Mouse (Mus musculus) heart, adult 2 months (tissue): ENCODE measurements around the gene Erv3. TPM values are rescaled to one million over a fixed set of nuclear protein-coding genes. Genes with fewer than 3 reads are reported as not detected.

Experiments used
- DNase-seq, 2 experiments: peaks; one replicate each; pipeline ENCODE4 v3.0.0; 2021
- H3K27ac ChIP-seq: fragments of 200-600 bp; 2 replicates; pipeline ENCODE4 v1.8.1; 2022
- H3K27me3 ChIP-seq: fragments of 200-500 bp; 2 replicates; pipeline ENCODE4 v1.6.1; 2012; ENCODE audit warnings: mild to moderate bottlenecking, low read length, inconsistent platforms, mixed read lengths; ENCODE audit not compliant: control insufficient read depth, insufficient read depth
- H3K36me3 ChIP-seq: fragments of 200-500 bp; 2 replicates; pipeline ENCODE4 v1.6.1; 2012; ENCODE audit warnings: low read length, inconsistent platforms; ENCODE audit not compliant: control insufficient read depth, insufficient read depth
- H3K4me1 ChIP-seq: fragments of 200-500 bp; 2 replicates; pipeline ENCODE4 v1.6.1; 2011; ENCODE audit warnings: low read length; ENCODE audit not compliant: control insufficient read depth, insufficient read depth
- H3K4me3 ChIP-seq: fragments of 200-600 bp; 2 replicates; pipeline ENCODE4 v1.8.1; 2022
- H3K79me2 ChIP-seq: fragments of 200-500 bp; replicated peaks from 2 replicates; pipeline ENCODE4 v1.6.1; 2012; ENCODE audit warnings: mild to moderate bottlenecking, inconsistent platforms, low read length, moderate library complexity, mixed read lengths; ENCODE audit not compliant: control insufficient read depth, insufficient read depth
- H3K9ac ChIP-seq: fragments of 200-500 bp; 2 replicates; pipeline ENCODE4 v1.6.1; 2012; ENCODE audit warnings: low read depth, mild to moderate bottlenecking, control low read depth, inconsistent platforms, low read length, mixed read lengths
- CTCF ChIP-seq: fragments of 200-600 bp; IDR thresholded peaks from 2 replicates; pipeline ENCODE4 v1.8.1; 2022; ENCODE audit warnings: antibody characterized with exemption, mild to moderate bottlenecking, moderate library complexity
- EP300 ChIP-seq: fragments of 200-500 bp; IDR thresholded peaks from 2 replicates; pipeline ENCODE4 v1.6.1; 2011; ENCODE audit warnings: low read depth, low read length, control low read depth; ENCODE audit not compliant: insufficient read depth
- POLR2A ChIP-seq: fragments of 200-500 bp; IDR thresholded peaks from 2 replicates; pipeline ENCODE4 v1.6.1; 2011; ENCODE audit warnings: mild to moderate bottlenecking, low read depth, low read length, control low read depth; ENCODE audit not compliant: insufficient read depth
- WGBS: fragments of 180-500 bp; shearing (Covaris S2); methylation state at CpG from one replicate; pipeline ENCODE4 v1.1.7; 2018; 5-methylcytosine and 5-hydroxymethylcytosine counted together
- intact Hi-C: fragments of 180-260 bp; cut with DNase I; formaldehyde crosslinking; loops from one replicate; pipeline ENCODE4 v1.15.1; 2025
- polyA plus RNA-seq: library from polyadenylated mRNA; depleted of rRNA; stranded (reverse); fragments of >200 nt; gene quantifications from 2 replicates; pipeline ENCODE4 v1.2.3, GENCODE M21; 2012
- total RNA-seq, 2 experiments: library from RNA; stranded (reverse); gene quantifications; 2 replicates each; pipeline ENCODE4 v1.2.3; 2021

Erv3 gene
- total and polyA plus RNA-seq, 3 experiments = not detected

DNA sequence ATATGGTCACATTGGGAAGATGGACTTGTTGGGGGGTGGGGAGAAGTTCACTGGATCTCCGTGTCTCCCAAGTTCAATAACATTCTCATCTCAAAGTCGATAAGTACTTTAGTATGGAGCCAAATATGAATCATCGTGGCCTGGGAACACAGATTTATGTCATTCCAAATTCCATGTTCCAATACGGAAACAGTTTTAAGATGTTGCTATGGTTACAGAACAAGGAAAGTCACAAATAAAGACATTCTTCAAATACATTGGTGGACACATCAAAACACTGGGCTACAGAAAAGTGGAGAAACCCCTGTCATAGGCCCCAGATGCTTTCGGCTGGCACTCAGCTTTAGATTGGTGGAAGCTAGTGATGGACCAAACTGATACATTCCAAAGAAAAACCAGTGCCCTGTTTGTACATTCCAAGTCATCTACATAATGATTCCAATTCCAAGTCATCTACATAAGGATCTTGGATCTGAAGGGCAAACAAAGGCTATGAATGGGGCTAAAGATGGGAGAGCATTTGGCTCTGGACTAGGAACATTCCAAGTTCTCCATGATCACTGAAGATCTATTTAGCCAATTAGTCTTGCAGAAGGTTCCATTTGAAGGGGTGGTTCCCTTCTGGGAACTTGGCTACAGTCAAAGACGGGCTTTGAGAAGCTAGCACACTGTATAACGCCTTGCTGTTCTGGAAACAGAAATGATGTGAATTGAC lies 17.2 kb upstream of the Erv3 start:
- Histone ChIP-seq H3K4me3 (no peak overlapping the region), H3K27ac (no peak overlapping the region), H3K27me3 (no peaks in the 10 kb centered on the region), H3K9ac (no peak overlapping the region), H3K4me1 (no peaks in the 10 kb centered on the region; the same call in 1 of the 2 replicates), H3K36me3 (no peaks in the 10 kb centered on the region), H3K79me2 (no peaks in the 10 kb centered on the region)
- 77% methylated on average over 7 of the region's 7 CpGs for WGBS
- intact Hi-C loops = no loop called here
- TF ChIP-seq EP300 (no peak), POLR2A (no peak)
- DNase-seq = no peak

GRCm38 (mm10) chr2:131873376-131873775 lies 13.8 kb upstream of the Erv3 start:
- TF ChIP-seq POLR2A = no peak
- Histone ChIP-seq H3K79me2 (no peaks in the 10 kb centered on the region), H3K9ac (no peak overlapping the region), H3K27ac (no peak overlapping the region), H3K36me3 (no peaks in the 10 kb centered on the region), H3K4me1 (no peaks in the 10 kb centered on the region; the same call in 1 of the 2 replicates), H3K4me3 (no peak overlapping the region), H3K27me3 (no peaks in the 10 kb centered on the region)
- intact Hi-C loops = no loop called here
- no peak for DNase-seq
- 75% methylated on average over 1 of the region's 1 CpGs for WGBS

DNA sequence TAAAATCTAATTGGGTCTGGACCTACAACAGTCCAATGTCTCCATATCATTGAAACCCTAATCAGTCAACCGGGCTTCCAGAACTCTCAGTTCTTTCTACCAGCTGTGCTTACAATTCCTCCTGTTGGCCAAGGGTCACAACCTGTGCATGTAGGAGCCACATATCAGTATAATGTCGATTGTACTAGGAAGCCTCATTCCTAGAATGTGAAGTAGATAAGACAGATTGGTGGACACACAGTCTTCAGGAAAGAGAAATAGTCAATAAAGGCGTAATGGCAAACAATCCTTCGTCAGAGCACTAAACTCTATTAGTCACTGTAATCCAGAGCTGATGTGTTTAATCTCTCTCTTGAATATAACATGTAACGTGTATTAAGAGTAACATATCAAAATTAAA lies 9.4 kb upstream of the Erv3 start:
- no peak for DNase-seq
- intact Hi-C loops = no loop called here
- Histone ChIP-seq H3K79me2 (no peaks in the 10 kb centered on the region), H3K36me3 (no peaks in the 10 kb centered on the region), H3K27ac (no peak overlapping the region), H3K4me1 (no peaks in the 10 kb centered on the region), H3K27me3 (no peaks in the 10 kb centered on the region), H3K9ac (no peak overlapping the region), H3K4me3 (no peak overlapping the region)
- 74% methylated on average over 5 of the region's 5 CpGs for WGBS
- TF ChIP-seq CTCF (no peak), EP300 (no peak), POLR2A (no peak)

- intact Hi-C loops = no loop called here
- Histone ChIP-seq H3K27me3 (no peaks in the 10 kb centered on the region), H3K79me2 (no peaks in the 10 kb centered on the region), H3K4me3 (no peak overlapping the region), H3K9ac (no peak overlapping the region), H3K36me3 (no peaks in the 10 kb centered on the region), H3K27ac (no peak overlapping the region), H3K4me1 (no peaks in the 10 kb centered on the region)
- no peak for DNase-seq
- TF ChIP-seq EP300 = no peak
- no peak for TF ChIP-seq CTCF
- TF ChIP-seq POLR2A = no peak
These were observed 7.1 kb upstream of the Erv3 start for GRCm38 (mm10) chr2:131866676-131867075.

GRCm38 (mm10) chr2:131864262-131864796 lies 4.8 kb upstream of the Erv3 start:
- TF ChIP-seq CTCF = no peak
- no peak for TF ChIP-seq POLR2A
- TF ChIP-seq EP300 = no peak
- no peak for DNase-seq
- Histone ChIP-seq H3K36me3 (no peaks in the 10 kb centered on the region), H3K79me2 (no peaks in the 10 kb centered on the region), H3K9ac (no peak overlapping the region), H3K27me3 (no peaks in the 10 kb centered on the region), H3K27ac (no peak overlapping the region), H3K4me1 (no peaks in the 10 kb centered on the region), H3K4me3 (no peak overlapping the region)
- 84% methylated on average over 2 of the region's 2 CpGs for WGBS
- intact Hi-C loops = no loop called here

DNA sequence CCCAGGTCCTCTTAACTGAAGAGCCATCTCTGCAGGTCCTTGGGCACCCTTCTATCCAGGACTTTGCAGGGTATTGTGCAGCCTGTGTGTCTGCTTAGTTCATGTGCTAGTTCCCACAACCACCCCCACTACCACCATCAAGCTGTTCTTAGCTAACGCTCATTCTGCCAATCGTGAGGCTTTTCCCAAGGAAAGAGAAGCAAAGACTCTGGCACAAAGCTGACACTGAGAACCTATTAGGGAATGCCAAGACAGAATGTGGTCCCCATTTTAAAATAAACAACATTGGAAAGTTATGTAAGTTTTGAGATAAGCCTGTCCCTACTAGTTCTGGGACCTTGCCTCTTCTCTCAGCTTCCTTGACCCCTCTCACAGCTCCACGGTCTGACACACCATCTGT lies 3.9 kb upstream of the Erv3 start:
- Histone ChIP-seq H3K4me1 (no peaks in the 10 kb centered on the region), H3K36me3 (no peaks in the 10 kb centered on the region), H3K4me3 (no peak overlapping the region), H3K9ac (no peak overlapping the region), H3K27ac (no peak overlapping the region), H3K27me3 (no peaks in the 10 kb centered on the region), H3K79me2 (no peaks in the 10 kb centered on the region)
- TF ChIP-seq CTCF (no peak), POLR2A (no peak)
- whole genome bisulfite sequencing = 53% methylated on average over 3 of the region's 3 CpGs
- DNase-seq = no peak
- intact Hi-C loops = no loop called here
